Mouse (Mus musculus): Measurements from ENCODE around the gene Megf9. TPM values are rescaled to one million over a fixed set of nuclear protein-coding genes. Genes with fewer than 3 reads are reported as not detected.

Gene Megf9
- total and polyA plus RNA-seq, 2 experiments from 2014 or later, result 35.4 to 64.9 TPM

DNA sequence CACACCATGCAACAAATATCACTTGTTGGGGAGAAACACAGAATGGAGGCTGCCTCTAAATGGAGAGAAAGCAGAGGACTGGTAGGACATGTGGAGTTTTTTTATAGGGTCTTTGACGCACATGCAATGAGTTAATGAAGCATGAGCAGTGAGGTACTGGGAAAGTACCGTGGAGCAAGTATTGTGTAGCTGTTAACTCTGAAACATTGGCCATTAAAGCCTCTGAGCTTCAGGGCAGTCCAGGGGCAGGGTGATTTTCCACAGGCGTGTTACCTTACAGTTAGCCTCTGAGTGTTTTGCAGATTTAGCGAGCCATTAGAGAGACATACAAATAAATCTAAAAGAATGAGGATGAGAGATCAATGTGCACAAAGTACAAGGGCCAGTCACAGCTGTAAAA is 17.3 kb upstream of the Megf9 start:
- Histone ChIP-seq H3K4me1 (ENCODE audit: insufficient read depth) (no peaks in the 10 kb centered on the region), H3K27ac (ENCODE audit: low read depth, low read length) (no peak overlapping the region), H3K9me3 (ENCODE audit: low read length) (no peaks in the 10 kb centered on the region), H3K9ac (no peak overlapping the region), H3K4me3 (ENCODE audit: low read depth, low read length) (no peak overlapping the region), H3K36me3 (ENCODE audit: insufficient read depth) (no peaks in the 10 kb centered on the region), H3K4me2 (ENCODE audit: low read depth) (no peak overlapping the region), H3K27me3 (ENCODE audit: insufficient read depth, low read length) (no peaks in the 10 kb centered on the region)
- TF ChIP-seq CTCF (IDR thresholded peaks at IDR 0.05; ENCODE audit: low read depth), result no peak
- no peak for DNase-seq
- 61% methylated on average over 4 of the region's 4 CpGs for WGBS
- no peak for ATAC-seq

DNA sequence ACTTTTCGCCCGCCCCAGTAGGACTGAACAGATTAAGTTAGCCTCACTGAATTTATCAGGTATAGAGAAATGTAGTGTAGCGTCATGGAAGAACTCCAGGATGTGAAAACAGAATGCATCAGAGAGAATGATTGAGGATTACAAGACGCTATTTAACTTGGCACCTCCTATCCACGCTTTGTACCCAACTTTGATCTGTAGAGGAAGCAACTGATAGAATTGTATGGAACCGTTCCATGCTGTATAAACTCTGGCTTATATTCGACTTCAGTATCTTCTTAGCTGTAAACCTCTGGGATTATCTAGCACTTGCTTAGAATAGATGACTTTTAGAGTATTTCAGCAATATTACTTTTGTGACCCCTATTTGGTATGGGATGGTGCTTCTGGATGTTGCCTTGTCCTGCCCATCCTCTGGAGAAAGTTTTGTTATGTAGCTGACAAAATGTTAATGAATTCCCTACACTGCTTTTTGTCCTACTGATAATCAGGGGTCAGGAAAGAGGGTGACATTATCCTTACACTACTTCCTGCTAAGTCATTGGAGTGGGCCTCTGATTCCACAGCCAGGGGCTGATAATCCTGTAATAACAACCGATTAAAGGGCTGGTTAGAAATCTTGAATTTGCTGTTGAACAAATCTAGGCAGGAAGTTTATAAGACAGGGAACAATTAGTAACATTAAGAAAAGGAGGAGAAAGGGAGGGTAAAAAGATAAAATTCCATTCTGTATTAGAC is 12.8 kb upstream of the Megf9 start:
- H3K4me3 ChIP-seq (ENCODE audit: low read depth, low read length), result no peak overlapping the region
- no peaks in the 10 kb centered on the region for H3K4me1 ChIP-seq (ENCODE audit: insufficient read depth)
- DNase-seq (no peak), ATAC-seq (no peak)
- no peaks in the 10 kb centered on the region for H3K36me3 ChIP-seq (ENCODE audit: insufficient read depth)
- 94% methylated on average over 8 of the region's 8 CpGs for WGBS
- no peaks in the 10 kb centered on the region for H3K27me3 ChIP-seq (ENCODE audit: insufficient read depth, low read length)
- no peak for TF ChIP-seq CTCF (IDR thresholded peaks at IDR 0.05; ENCODE audit: low read depth)
- no peak overlapping the region for H3K27ac ChIP-seq (ENCODE audit: low read depth, low read length)
- H3K9me3 ChIP-seq (ENCODE audit: low read length), result no peaks in the 10 kb centered on the region
- H3K9ac ChIP-seq, result no peak overlapping the region
- H3K4me2 ChIP-seq (ENCODE audit: low read depth), result no peak overlapping the region

DNA sequence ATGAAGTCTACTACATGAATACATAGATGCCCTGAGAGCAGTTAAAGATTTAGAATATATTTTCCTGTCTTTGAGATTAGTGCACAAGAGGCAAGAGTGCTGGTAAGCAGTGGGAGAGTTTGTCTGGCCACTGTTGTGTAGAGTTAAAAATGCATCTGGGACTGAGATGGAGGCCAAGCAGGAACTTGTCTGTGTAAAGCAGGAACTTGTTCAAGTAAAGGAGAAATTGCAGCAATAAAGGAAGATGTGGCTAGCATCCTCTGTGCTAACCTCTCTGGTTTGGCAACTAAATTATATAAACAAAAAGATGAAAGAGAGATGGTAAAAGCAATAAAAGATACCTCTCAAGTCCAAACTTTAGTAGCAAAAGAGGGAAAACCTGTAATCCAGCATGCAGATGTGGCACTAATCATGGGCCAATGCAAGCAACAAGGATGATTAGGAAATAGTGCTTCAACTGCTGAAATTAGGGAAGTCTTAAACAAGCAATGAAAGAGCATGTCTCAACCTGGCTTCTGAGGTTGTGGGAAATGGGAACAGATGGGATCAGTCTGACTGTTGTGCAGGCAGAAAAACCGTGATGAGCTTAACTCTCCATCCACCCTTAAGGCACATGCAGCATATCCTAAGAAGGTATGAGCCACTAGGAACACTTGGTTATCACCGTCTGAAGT is 11.2 kb upstream of the Megf9 start:
- Histone ChIP-seq H3K9me3 (ENCODE audit: low read length) (no peaks in the 10 kb centered on the region), H3K4me1 (ENCODE audit: insufficient read depth) (no peaks in the 10 kb centered on the region), H3K36me3 (ENCODE audit: insufficient read depth) (no peaks in the 10 kb centered on the region), H3K27ac (ENCODE audit: low read depth, low read length) (no peak overlapping the region), H3K4me2 (ENCODE audit: low read depth) (no peak overlapping the region), H3K4me3 (ENCODE audit: low read depth, low read length) (no peak overlapping the region), H3K9ac (no peak overlapping the region), H3K27me3 (ENCODE audit: insufficient read depth, low read length) (no peaks in the 10 kb centered on the region)
- no peak for TF ChIP-seq CTCF (IDR thresholded peaks at IDR 0.05; ENCODE audit: low read depth)
- WGBS, result 73% methylated on average over 2 of the region's 2 CpGs
- ATAC-seq (no peak), DNase-seq (no peak)

DNA sequence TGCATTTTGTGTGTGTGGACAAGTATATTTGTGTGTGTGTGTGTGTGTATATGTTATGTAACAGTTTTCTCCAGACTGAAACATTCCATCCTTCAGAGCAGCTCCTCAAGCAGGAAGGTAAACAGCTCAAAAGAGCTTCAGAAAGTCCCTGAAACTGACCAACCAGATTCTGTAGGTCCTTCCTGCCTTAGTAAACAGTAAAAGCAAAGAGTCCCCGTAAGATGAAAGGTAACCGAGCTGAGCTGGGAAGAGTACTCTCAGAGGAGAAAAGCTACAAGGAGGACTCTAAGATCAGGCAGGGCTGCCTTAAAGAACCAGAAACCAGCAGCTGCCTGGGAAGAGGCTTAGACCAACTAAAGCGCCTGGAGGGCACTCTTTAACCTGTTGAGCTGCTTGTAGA is 9.6 kb upstream of the Megf9 start:
- ATAC-seq (no peak), DNase-seq (no peak)
- no peak overlapping the region for H3K4me3 ChIP-seq (ENCODE audit: low read depth, low read length)
- H3K27ac ChIP-seq (ENCODE audit: low read depth, low read length), result no peak overlapping the region
- H3K27me3 ChIP-seq (ENCODE audit: insufficient read depth, low read length), result no peaks in the 10 kb centered on the region
- no peaks in the 10 kb centered on the region for H3K9me3 ChIP-seq (ENCODE audit: low read length)
- H3K4me2 ChIP-seq (ENCODE audit: low read depth), result no peak overlapping the region
- no peaks in the 10 kb centered on the region for H3K4me1 ChIP-seq (ENCODE audit: insufficient read depth)
- no peak overlapping the region for H3K9ac ChIP-seq
- no peak for TF ChIP-seq CTCF (IDR thresholded peaks at IDR 0.05; ENCODE audit: low read depth)
- H3K36me3 ChIP-seq (ENCODE audit: insufficient read depth), result no peaks in the 10 kb centered on the region
- 81% methylated on average over 3 of the region's 3 CpGs for WGBS

DNA sequence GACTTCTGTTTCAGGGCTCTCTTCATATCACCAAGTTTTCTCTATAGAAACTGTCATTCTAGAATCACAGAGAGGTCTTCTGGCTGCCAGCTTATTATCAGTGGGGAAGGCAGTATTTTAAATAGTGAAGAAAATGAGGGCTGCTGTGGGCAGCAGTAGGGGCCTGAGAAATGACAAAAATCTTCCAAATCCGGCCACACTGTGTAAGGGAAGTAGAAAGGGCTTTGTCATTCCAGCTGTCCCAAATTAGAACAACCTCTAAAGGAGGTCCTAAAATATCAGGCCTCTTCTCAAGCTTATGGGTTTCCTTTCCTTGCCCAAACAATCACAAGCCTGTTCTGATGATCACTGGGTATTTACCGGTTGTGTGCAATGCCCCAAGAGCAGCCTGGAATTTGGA is 7.6 kb upstream of the Megf9 start:
- 45% methylated on average over 2 of the region's 2 CpGs for WGBS
- ATAC-seq, result no peak
- DNase-seq, result no peak
- no peak overlapping the region for H3K4me2 ChIP-seq (ENCODE audit: low read depth)
- no peaks in the 10 kb centered on the region for H3K27me3 ChIP-seq (ENCODE audit: insufficient read depth, low read length)
- H3K9me3 ChIP-seq (ENCODE audit: low read length), result no peaks in the 10 kb centered on the region
- no peak overlapping the region for H3K27ac ChIP-seq (ENCODE audit: low read depth, low read length)
- H3K36me3 ChIP-seq (ENCODE audit: insufficient read depth), result no peaks in the 10 kb centered on the region
- no peaks in the 10 kb centered on the region for H3K4me1 ChIP-seq (ENCODE audit: insufficient read depth)
- no peak overlapping the region for H3K4me3 ChIP-seq (ENCODE audit: low read depth, low read length)
- H3K9ac ChIP-seq, result no peak overlapping the region
- no peak for TF ChIP-seq CTCF (IDR thresholded peaks at IDR 0.05; ENCODE audit: low read depth)

DNA sequence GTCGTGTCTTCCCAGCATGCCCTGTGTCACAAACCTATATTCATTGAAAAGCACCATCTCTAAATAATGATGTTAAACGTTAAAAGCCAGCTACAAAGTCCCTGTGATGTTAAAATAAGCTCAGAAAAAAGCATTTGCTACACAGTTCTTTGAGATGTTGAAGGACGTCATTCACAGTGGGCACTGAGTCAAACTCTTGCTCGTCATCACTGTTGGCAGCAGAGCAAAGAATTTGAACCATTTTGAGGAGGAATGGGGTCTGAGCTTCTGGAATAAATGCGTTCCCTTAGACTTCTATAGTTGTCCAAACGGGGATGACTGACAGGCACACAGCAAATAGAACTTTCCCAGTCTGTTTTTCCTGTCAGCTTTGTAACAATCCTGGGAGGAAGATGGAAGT is 5.9 kb upstream of the Megf9 start:
- Histone ChIP-seq H3K9ac (no peak overlapping the region), H3K4me3 (ENCODE audit: low read depth, low read length) (no peak overlapping the region), H3K9me3 (ENCODE audit: low read length) (no peaks in the 10 kb centered on the region), H3K4me1 (ENCODE audit: insufficient read depth) (peaks cover 8% of the 10 kb centered on the region), H3K4me2 (ENCODE audit: low read depth) (no peak overlapping the region), H3K27ac (ENCODE audit: low read depth, low read length) (no peak overlapping the region), H3K36me3 (ENCODE audit: insufficient read depth) (no peaks in the 10 kb centered on the region), H3K27me3 (ENCODE audit: insufficient read depth, low read length) (no peaks in the 10 kb centered on the region)
- peak; percentile 29 for DNase-seq
- ATAC-seq, result no peak
- WGBS, result 31% methylated on average over 6 of the region's 6 CpGs
- TF ChIP-seq CTCF (IDR thresholded peaks at IDR 0.05; ENCODE audit: low read depth), result no peak

Data from forebrain, postnatal 0 days (tissue).